Mouse (Mus musculus) bone marrow macrophage, adult 2 months (primary cell): ENCODE measurements around the gene Mroh2a.

ENCODE experiments used
- CTCF ChIP-seq: IDR thresholded peaks from 2 replicates; pipeline ENCODE4 v1.5.1; 2012; ENCODE audit warnings: low read depth, mild to moderate bottlenecking, low read length, moderate library complexity
- POLR2A ChIP-seq: IDR thresholded peaks from 2 replicates; pipeline ENCODE4 v1.6.1; 2012; ENCODE audit warnings: mild to moderate bottlenecking, low read depth, low read length, borderline replicate concordance

GRCm38 (mm10) chr1:88237311-88237710, 10.5 kb downstream of the Mroh2a start:
- TF ChIP-seq CTCF (no peak), POLR2A (no peak)
